Mouse (Mus musculus): ENCODE results near the gene Mrps18c. TPM values are rescaled to one million over a fixed set of nuclear protein-coding genes. Genes with fewer than 3 reads are reported as not detected.

Gene Mrps18c
- total RNA-seq, 2 experiments from 2014 or later, result 81.8 to 88.5 TPM

DNA sequence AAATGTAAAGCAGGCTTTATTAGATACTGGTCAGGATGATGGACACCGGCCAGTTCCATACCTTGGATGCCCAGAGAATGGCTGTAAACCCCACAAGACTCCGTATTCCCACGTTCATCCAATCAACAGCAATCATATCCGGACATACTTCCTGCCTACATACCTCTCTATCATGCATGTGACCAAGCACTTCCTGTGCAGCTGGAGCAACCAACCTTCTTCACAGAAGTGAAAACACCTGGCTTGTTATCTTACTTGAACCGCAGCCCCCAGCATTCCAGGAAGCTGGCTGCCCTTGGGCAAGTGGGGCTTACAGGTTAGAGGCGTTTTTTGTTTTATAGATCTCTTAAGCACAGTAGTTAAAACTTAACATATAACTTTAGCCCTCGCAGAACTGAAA is 24.4 kb downstream of the Mrps18c start:
- intact Hi-C loops (cut with DNase I), result no loop called here
- DNase-seq, result no peak

DNA sequence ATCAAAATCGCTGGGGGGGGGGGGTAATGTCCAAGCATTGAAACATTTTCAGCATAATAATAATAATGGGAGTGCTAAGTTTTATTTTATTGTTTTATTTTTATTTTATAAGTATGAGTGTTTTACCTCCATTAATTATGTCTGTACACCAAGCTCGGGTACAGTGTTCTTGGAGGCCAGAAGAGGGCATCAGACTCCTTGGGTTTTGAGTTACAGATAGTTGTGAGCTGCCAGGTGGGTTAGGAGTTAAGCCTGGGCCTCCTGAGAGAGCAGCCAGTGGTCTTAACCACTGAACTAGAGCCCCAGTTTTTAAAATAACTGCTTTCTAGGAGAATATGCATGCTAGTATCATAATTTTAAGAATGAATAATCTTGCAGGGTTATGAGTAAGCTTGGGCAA is 27.5 kb downstream of the Mrps18c start:
- no peak for DNase-seq
- intact Hi-C loops (cut with DNase I), result loop anchor here (1.0 kb wide), 1 partner anchor 89 kb away; no protein-coding TSS in a partner anchor

DNA sequence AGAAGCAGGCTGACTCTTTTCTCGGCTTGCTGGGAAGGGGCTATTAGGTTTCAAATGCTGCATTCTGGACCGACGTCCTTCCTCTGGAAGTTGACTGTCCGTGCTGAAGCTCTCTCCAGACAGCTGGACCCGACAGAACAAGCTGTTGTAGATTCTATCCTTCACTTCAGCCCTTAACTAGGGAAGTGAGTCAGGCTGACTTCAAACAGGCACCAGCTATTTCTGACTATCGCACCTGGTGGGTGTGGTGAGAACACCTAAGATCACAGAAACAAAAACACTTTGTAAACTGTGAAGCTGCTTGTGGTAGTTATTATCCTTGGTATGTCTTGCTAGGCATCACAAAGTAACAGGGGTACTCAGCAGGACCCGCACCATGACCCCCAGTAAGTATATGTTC is 28.1 kb downstream of the Mrps18c start:
- intact Hi-C loops (cut with DNase I), result loop anchor here (1.0 kb wide), 1 partner anchor 89 kb away; no protein-coding TSS in a partner anchor
- no peak for DNase-seq

DNA sequence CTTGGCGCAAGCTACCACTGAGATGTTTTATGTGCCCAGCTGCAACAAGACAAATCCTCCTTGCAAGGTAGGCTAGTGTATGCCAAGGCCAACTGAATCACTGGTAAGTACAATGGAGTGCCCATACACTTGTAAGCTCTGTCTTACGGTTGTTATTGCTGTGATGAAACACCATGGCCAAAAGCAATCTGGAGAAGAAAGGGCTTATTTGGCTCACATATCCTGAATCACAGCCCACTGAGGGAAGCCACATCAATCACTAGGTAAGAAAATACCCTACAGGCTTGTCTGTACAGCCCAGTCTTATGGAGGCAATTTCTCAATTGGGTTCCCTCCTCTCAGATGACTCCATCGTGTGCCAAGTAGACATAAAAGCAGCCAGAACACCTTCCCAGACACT is 30.3 kb downstream of the Mrps18c start:
- intact Hi-C loops (cut with DNase I), result no loop called here
- no peak for DNase-seq

DNA sequence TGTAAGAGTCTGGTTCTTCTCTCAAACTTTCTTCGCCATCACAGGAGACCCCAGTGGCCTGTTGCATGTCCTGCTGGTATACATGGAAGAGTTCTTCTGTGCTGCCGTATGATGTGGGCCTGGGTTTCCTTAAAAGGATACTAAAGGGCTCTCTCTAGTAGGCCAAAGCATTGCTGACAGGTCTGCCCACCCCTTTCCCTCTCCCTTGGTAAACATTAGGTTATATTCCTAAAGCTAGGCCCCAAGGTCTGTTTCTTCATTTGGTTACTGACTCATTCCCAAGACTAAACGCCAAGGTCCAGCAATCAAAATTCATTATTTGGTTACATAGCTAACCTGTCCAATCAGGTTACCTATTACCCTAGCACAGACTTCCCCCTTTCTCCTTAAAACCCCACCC is 34.3 kb downstream of the Mrps18c start:
- no peak for DNase-seq
- intact Hi-C loops (cut with DNase I), result no loop called here

DNA sequence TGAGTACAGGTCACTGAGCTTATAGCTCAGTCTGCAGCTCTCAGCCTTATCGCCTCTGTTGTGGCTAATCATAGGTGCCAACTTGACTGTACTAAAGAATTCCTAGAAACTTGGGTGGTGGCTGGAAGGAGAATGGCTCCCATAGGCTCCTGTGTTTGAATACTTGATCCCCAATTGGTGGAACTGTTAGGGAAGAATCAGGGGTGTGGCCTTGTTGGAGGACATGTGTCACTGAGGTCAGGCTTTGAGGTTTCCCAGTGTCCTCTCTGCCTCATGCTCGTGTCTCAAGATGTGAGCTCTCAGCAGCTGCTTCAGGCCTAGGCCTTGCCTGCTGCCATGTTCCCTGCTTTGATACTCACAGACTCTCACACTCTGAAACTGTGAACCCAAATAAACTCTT is 35.4 kb downstream of the Mrps18c start:
- no peak for DNase-seq
- intact Hi-C loops (cut with DNase I), result no loop called here

DNA sequence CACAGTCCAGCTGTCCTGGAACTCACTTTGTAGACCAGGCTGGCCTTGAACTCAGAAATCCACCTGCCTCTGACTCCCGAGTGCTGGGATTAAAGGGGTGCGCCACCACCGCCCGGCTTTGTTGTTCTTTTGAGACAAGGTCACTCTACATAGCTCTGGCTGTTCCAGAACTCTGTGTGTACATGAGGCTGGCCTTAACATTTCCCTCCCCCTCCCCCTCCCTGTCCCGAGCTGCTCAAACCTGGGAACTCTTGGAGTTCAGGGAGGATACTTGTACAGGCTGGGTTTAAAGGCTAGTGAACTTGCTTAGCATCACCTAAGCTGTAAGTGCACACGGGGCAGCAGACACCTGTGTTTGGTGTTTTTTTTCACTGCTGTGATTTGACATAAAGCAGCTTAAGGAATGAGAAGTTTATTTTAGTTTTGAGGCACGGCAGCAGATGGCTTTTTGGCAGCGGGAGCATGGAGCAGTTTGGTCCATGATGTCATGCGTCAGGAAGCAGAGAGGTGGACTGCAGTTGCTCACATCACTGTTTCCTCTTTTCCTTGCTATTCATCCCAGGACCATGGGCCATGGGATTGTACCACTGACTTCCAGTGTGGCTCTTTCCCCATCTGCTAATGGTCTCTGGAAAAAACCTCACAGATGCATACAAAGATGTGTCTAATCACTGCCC is 37.6 kb downstream of the Mrps18c start:
- intact Hi-C loops (cut with DNase I), result no loop called here

DNA sequence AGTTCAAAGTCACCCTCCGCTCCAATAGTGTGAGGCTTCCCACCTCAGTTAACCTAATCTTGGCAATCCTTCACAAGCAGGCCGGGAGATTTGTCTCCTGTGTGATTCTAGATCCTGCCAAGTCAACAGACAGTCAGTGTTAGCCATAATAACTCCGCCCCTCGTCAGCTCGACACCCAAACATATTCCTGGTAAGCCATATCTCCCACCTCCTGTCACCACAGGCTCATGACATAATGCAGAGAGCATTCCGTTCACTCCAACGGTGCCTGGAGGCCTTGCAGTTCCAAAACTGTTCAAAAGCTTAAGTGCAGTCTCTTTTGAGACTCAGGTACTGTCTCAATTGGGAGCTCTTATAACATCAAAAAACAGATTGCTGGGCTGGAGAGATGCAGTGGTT is 39.5 kb downstream of the Mrps18c start:
- intact Hi-C loops (cut with DNase I), result no loop called here
- peak; percentile 45 to 62 for DNase-seq

More for the DNA sequence above, 37.6 kb downstream of the Mrps18c start:
- no peak for DNase-seq

DNA sequence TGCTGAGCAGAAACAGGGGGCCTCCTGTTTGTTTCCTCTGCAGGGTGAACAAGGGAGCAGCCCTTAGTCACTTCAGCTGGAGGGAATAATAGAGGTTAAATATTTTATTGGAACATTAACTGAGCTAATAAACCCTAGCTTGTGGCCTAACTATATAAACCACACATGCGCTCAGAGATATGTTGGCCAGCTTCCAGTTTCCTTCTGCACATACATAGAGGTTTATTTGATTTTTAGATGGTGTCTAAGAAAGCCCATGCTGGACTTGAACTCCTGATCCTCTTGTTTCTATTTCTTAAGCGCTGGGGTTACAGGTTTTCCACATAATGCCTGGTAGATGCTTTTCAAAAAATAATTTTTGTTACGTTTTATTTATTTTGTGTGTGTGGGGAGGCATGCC is 46.1 kb downstream of the Mrps18c start:
- no peak for DNase-seq
- intact Hi-C loops (cut with DNase I), result no loop called here

DNA sequence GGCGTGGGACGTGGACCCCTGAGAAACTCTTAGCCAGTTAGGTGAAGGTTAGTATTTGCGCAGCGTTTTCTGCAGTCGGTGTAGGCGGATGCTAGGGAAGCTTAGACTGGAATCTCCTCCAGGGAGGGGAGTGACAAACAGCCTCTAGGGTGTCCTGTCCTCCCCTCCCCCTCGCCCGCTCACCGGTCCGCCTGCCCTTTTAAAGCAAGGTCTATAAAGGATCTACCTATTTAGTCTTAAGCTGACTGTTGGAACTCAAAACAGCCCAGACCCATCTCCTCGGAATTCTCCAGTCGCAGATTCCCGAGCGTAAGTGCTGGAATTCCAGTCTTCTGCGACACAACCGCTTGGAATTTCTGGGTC is 47.0 kb downstream of the Mrps18c start, which contains the start of gene Gpat3:
Gene Gpat3, plus strand, starts transcription at position 229 of the 363 bp plus-strand sequence.
- DNase-seq, result peak; percentile 44 to 59
- intact Hi-C loops (cut with DNase I), result loop anchor here (5.0 kb wide), 1 partner anchor 62 kb away; no protein-coding TSS in a partner anchor

DNA sequence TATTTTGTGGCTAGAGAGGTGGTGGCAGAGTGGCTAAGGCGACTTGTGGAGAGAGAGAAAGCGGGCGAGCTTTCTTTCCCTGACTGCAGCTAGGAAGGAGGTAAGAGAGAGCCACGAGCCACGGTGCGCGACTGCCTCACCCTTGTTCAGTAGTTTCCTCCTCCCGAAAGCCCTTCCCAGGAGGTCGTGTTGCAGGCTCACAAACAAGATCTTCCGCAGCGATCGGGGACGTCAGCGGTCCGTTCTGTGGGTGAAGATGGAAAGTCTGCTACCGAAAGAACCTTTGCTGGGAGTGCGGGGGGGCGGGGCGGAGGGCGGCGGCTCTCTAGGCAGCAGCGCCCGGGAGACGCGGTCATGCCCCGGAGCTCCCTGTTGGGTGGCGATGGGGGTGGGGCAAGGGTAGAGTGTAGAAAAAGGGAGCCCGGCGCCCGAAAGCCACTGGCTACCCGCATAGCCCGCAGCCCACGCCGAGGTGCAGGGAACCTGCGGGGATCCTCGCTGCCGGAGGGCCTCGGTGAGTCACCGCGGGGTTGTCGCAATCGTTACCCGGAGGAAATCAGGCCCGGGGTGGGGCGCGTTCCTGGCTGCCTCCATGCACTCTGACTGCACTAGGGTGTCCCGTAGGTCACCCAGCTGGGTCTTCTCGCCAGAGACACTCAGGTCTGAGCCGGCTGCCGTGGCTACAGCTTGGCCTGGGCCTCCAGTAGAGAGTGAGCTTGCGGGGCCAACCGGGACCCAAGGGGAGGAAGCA is 47.6 kb downstream of the Mrps18c start:
- DNase-seq, result peak; percentile 76 to 77
- intact Hi-C loops (cut with DNase I), result loop anchor here (2.0 to 5.0 kb wide), 2 partner anchors 15 to 61 kb away; no protein-coding TSS in a partner anchor

DNA sequence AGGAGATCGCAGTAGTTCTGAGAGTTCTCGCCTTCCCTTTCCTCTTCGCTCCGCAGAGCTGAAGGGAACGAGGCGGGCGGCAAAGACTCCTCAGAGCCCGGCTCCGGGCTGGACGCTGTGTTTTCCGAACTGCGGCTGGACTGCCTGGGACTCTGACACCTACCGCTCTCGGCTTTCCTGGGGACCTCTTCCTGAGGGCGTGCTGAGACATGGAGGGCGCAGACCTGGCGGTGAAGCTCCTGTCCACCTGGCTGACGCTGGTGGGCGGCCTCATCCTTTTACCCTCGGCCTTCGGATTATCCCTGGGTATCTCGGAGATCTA is 48.1 kb downstream of the Mrps18c start:
- no peak for DNase-seq
- intact Hi-C loops (cut with DNase I), result loop anchor here (2.0 to 5.0 kb wide), 2 partner anchors 14 to 61 kb away; no protein-coding TSS in a partner anchor

DNA sequence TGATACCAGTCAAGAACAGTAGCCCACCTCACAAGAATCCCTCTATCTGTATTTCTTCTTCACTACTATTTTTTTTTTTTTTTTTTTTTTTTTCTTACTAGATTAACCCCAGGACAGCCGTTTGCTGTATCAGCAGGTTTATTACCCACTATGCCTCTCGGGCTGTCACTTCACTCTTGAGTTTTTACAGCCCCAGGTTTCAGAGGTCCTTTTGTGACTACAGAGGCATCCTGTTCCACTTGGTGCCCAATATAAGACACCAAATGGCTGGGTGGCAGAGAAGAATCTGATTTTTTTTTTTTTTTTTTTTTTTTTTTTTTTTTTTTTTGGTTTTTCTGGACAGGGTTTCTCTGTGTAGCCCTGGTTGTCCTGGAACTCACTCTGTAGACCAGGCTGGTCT is 48.7 kb downstream of the Mrps18c start:
- no peak for DNase-seq
- intact Hi-C loops (cut with DNase I), result loop anchor here (2.0 to 5.0 kb wide), 2 partner anchors 14 to 60 kb away; no protein-coding TSS in a partner anchor

DNA sequence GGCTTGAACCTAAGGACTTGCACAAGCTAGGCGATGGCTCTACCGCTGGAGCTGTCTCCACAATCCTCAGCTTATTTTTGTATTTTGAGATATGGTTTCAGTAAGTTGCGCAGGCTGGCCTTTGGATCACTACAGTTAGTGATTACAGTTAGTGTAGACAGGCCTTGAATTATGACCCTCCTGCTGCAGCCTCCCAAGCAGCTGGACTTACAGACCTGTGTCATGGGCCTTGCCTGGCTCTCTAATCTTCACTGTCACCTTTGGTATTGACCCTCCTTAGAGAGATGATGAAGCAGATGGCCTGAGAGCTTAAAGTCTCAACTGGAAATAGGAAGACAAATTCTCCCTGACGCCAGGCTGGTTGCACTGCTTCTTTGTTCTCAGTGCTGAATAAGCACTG is 55.5 kb downstream of the Mrps18c start:
- intact Hi-C loops (cut with DNase I), result no loop called here
- DNase-seq, result no peak

Other genes with a start within 250 kb of the Mrps18c start
- gene Plac8, start 226.4 kb upstream of the Mrps18c start, total RNA-seq (2021), result 1 to 10 TPM; 1.5 to 2.4 TPM
- 10 to 100 TPM; 68.4 to 73.1 TPM for gene Coq2, start 123.5 kb upstream of the Mrps18c start, total RNA-seq (2021)
- gene Hpse, start 78.9 kb upstream of the Mrps18c start, total RNA-seq (2021), result under 1 TPM; 0.93 to 0.96 TPM
- gene Helq, start within 50 bp of the Mrps18c start, total RNA-seq (2021), result 1 to 10 TPM; 3.0 to 3.3 TPM
- 10 to 100 TPM; 10.1 to 11.0 TPM for gene Abraxas1, start 22.3 kb downstream of the Mrps18c start, total RNA-seq (2021)
- 10 to 100 TPM; 18.9 to 27.7 TPM for gene Gpat3, start 47.1 kb downstream of the Mrps18c start, total RNA-seq (2021)

Data from heart, postnatal 14 days (tissue).